Mouse (Mus musculus): ENCODE data around the gene Ddah1. TPM values are rescaled to one million over a fixed set of nuclear protein-coding genes. Genes with fewer than 3 reads are reported as not detected.

Gene Ddah1
- 23.7 and 28.0 TPM in 2 replicates for polyA plus RNA-seq (2014; fragmentation: Nextera tagmentation; extraction: Ambion mirVana)

- Histone ChIP-seq H3K9ac (replicated peaks; ENCODE audit: low read length) (peak within 1 kb of the TSS; percentile 80), H3K4me2 (ENCODE audit: low read depth, low read length) (peak within 1 kb of the TSS; percentile 100), H3K4me3 (ENCODE audit: low read depth, low read length) (peak within 1 kb of the TSS; percentile 58), H3K27me3 (ENCODE audit: control insufficient read depth, insufficient read depth, low read length) (peaks cover 2% of the 10 kb centered on the region; the same call in 1 of the 2 replicates), H3K4me1 (ENCODE audit: control insufficient read depth, insufficient read depth, low read length) (no peaks in the 10 kb centered on the region), H3K9me3 (replicated peaks; ENCODE audit: control insufficient read depth, low read length) (no peaks in the 10 kb centered on the region), H3K27ac (replicated peaks; ENCODE audit: low read depth, low read length) (no peak within 1 kb of the TSS), H3K36me3 (replicated peaks; ENCODE audit: control insufficient read depth, insufficient read depth, low read depth, low read length) (no peaks in the 10 kb centered on the region)
- ATAC-seq (replicated peaks; ENCODE audit: insufficient number of reproducible peaks, low FRiP score, low TSS enrichment, low read depth) (peak; percentile 83), DNase-seq (ENCODE audit: low spot score) (peak; percentile 75)
- WGBS, result 0% methylated on average over 90 of the region's 97 CpGs
These were observed at the start of gene Ddah1 for GRCm38 (mm10) chr3:145758561-145759378. TSS of gene Ddah1 (plus strand) at chr3:145758675.

GRCm38 (mm10) chr3:145715923-145716322 is 42.6 kb upstream of the Ddah1 start:
- DNase-seq (ENCODE audit: low spot score) (no peak), ATAC-seq (replicated peaks; ENCODE audit: insufficient number of reproducible peaks, low FRiP score, low TSS enrichment, low read depth) (no peak)
- Histone ChIP-seq H3K9me3 (replicated peaks; ENCODE audit: control insufficient read depth, low read length) (no peaks in the 10 kb centered on the region), H3K36me3 (replicated peaks; ENCODE audit: control insufficient read depth, insufficient read depth, low read depth, low read length) (no peaks in the 10 kb centered on the region), H3K4me3 (ENCODE audit: low read depth, low read length) (no peak overlapping the region), H3K4me1 (ENCODE audit: control insufficient read depth, insufficient read depth, low read length) (no peaks in the 10 kb centered on the region), H3K9ac (replicated peaks; ENCODE audit: low read length) (no peak overlapping the region), H3K27ac (replicated peaks; ENCODE audit: low read depth, low read length) (no peak overlapping the region), H3K27me3 (ENCODE audit: control insufficient read depth, insufficient read depth, low read length) (no peaks in the 10 kb centered on the region), H3K4me2 (ENCODE audit: low read depth, low read length) (no peak overlapping the region)
- 85% methylated on average over 7 of the region's 7 CpGs for WGBS

- Histone ChIP-seq H3K27ac (replicated peaks; ENCODE audit: low read depth, low read length) (no peak overlapping the region), H3K27me3 (ENCODE audit: control insufficient read depth, insufficient read depth, low read length) (no peaks in the 10 kb centered on the region), H3K4me1 (ENCODE audit: control insufficient read depth, insufficient read depth, low read length) (no peaks in the 10 kb centered on the region), H3K36me3 (replicated peaks; ENCODE audit: control insufficient read depth, insufficient read depth, low read depth, low read length) (no peaks in the 10 kb centered on the region), H3K4me3 (ENCODE audit: low read depth, low read length) (no peak overlapping the region), H3K4me2 (ENCODE audit: low read depth, low read length) (no peak overlapping the region), H3K9me3 (replicated peaks; ENCODE audit: control insufficient read depth, low read length) (no peaks in the 10 kb centered on the region), H3K9ac (replicated peaks; ENCODE audit: low read length) (no peak overlapping the region)
- DNase-seq (ENCODE audit: low spot score) (no peak), ATAC-seq (replicated peaks; ENCODE audit: insufficient number of reproducible peaks, low FRiP score, low TSS enrichment, low read depth) (no peak)
- WGBS, result 83% methylated on average over 4 of the region's 4 CpGs
These were observed 38.8 kb upstream of the Ddah1 start for GRCm38 (mm10) chr3:145719660-145720059.

GRCm38 (mm10) chr3:145725078-145725477 is 33.4 kb upstream of the Ddah1 start:
- Histone ChIP-seq H3K36me3 (replicated peaks; ENCODE audit: control insufficient read depth, insufficient read depth, low read depth, low read length) (no peaks in the 10 kb centered on the region), H3K4me3 (ENCODE audit: low read depth, low read length) (no peak overlapping the region), H3K4me1 (ENCODE audit: control insufficient read depth, insufficient read depth, low read length) (peaks cover 2% of the 10 kb centered on the region; the same call in 1 of the 2 replicates), H3K4me2 (ENCODE audit: low read depth, low read length) (no peak overlapping the region), H3K27ac (replicated peaks; ENCODE audit: low read depth, low read length) (no peak overlapping the region), H3K9me3 (replicated peaks; ENCODE audit: control insufficient read depth, low read length) (no peaks in the 10 kb centered on the region), H3K27me3 (ENCODE audit: control insufficient read depth, insufficient read depth, low read length) (no peaks in the 10 kb centered on the region), H3K9ac (replicated peaks; ENCODE audit: low read length) (no peak overlapping the region)
- WGBS, result 82% methylated on average over 8 of the region's 8 CpGs
- no peak for DNase-seq (ENCODE audit: low spot score)
- ATAC-seq (replicated peaks; ENCODE audit: insufficient number of reproducible peaks, low FRiP score, low TSS enrichment, low read depth), result no peak

GRCm38 (mm10) chr3:145728336-145728735 is 30.1 kb upstream of the Ddah1 start:
- H3K4me3 ChIP-seq (ENCODE audit: low read depth, low read length), result no peak overlapping the region
- no peaks in the 10 kb centered on the region for H3K27me3 ChIP-seq (ENCODE audit: control insufficient read depth, insufficient read depth, low read length)
- no peak overlapping the region for H3K27ac ChIP-seq (replicated peaks; ENCODE audit: low read depth, low read length)
- no peak overlapping the region for H3K9ac ChIP-seq (replicated peaks; ENCODE audit: low read length)
- H3K9me3 ChIP-seq (replicated peaks; ENCODE audit: control insufficient read depth, low read length), result no peaks in the 10 kb centered on the region
- peaks cover 2% of the 10 kb centered on the region; the same call in 1 of the 2 replicates for H3K4me1 ChIP-seq (ENCODE audit: control insufficient read depth, insufficient read depth, low read length)
- DNase-seq (ENCODE audit: low spot score), result no peak
- no peak for ATAC-seq (replicated peaks; ENCODE audit: insufficient number of reproducible peaks, low FRiP score, low TSS enrichment, low read depth)
- H3K36me3 ChIP-seq (replicated peaks; ENCODE audit: control insufficient read depth, insufficient read depth, low read depth, low read length), result no peaks in the 10 kb centered on the region
- WGBS, result 55% methylated on average over 8 of the region's 8 CpGs
- H3K4me2 ChIP-seq (ENCODE audit: low read depth, low read length), result no peak overlapping the region

- WGBS, result 55% methylated on average over 4 of the region's 4 CpGs
- no peak overlapping the region for H3K9ac ChIP-seq (replicated peaks; ENCODE audit: low read length)
- H3K4me2 ChIP-seq (ENCODE audit: low read depth, low read length), result no peak overlapping the region
- H3K27ac ChIP-seq (replicated peaks; ENCODE audit: low read depth, low read length), result no peak overlapping the region
- no peak for DNase-seq (ENCODE audit: low spot score)
- no peaks in the 10 kb centered on the region for H3K9me3 ChIP-seq (replicated peaks; ENCODE audit: control insufficient read depth, low read length)
- H3K4me1 ChIP-seq (ENCODE audit: control insufficient read depth, insufficient read depth, low read length), result peaks cover 2% of the 10 kb centered on the region; the same call in 1 of the 2 replicates
- no peak overlapping the region for H3K4me3 ChIP-seq (ENCODE audit: low read depth, low read length)
- no peaks in the 10 kb centered on the region for H3K27me3 ChIP-seq (ENCODE audit: control insufficient read depth, insufficient read depth, low read length)
- no peak for ATAC-seq (replicated peaks; ENCODE audit: insufficient number of reproducible peaks, low FRiP score, low TSS enrichment, low read depth)
- H3K36me3 ChIP-seq (replicated peaks; ENCODE audit: control insufficient read depth, insufficient read depth, low read depth, low read length), result no peaks in the 10 kb centered on the region
These were observed 28.9 kb upstream of the Ddah1 start for GRCm38 (mm10) chr3:145729531-145729930.

GRCm38 (mm10) chr3:145730092-145730491 is 28.4 kb upstream of the Ddah1 start:
- no peak overlapping the region for H3K4me3 ChIP-seq (ENCODE audit: low read depth, low read length)
- no peaks in the 10 kb centered on the region for H3K27me3 ChIP-seq (ENCODE audit: control insufficient read depth, insufficient read depth, low read length)
- H3K9ac ChIP-seq (replicated peaks; ENCODE audit: low read length), result no peak overlapping the region
- no peak overlapping the region for H3K27ac ChIP-seq (replicated peaks; ENCODE audit: low read depth, low read length)
- no peaks in the 10 kb centered on the region for H3K36me3 ChIP-seq (replicated peaks; ENCODE audit: control insufficient read depth, insufficient read depth, low read depth, low read length)
- H3K9me3 ChIP-seq (replicated peaks; ENCODE audit: control insufficient read depth, low read length), result no peaks in the 10 kb centered on the region
- no peak for DNase-seq (ENCODE audit: low spot score)
- H3K4me2 ChIP-seq (ENCODE audit: low read depth, low read length), result no peak overlapping the region
- WGBS, result 29% methylated on average over 3 of the region's 3 CpGs
- ATAC-seq (replicated peaks; ENCODE audit: insufficient number of reproducible peaks, low FRiP score, low TSS enrichment, low read depth), result no peak
- H3K4me1 ChIP-seq (ENCODE audit: control insufficient read depth, insufficient read depth, low read length), result peaks cover 2% of the 10 kb centered on the region; the same call in 1 of the 2 replicates

- 81% methylated on average over 8 of the region's 8 CpGs for WGBS
- no peaks in the 10 kb centered on the region for H3K9me3 ChIP-seq (replicated peaks; ENCODE audit: control insufficient read depth, low read length)
- no peaks in the 10 kb centered on the region for H3K27me3 ChIP-seq (ENCODE audit: control insufficient read depth, insufficient read depth, low read length)
- ATAC-seq (replicated peaks; ENCODE audit: insufficient number of reproducible peaks, low FRiP score, low TSS enrichment, low read depth) (no peak), DNase-seq (ENCODE audit: low spot score) (no peak)
- no peak overlapping the region for H3K4me3 ChIP-seq (ENCODE audit: low read depth, low read length)
- no peak overlapping the region for H3K9ac ChIP-seq (replicated peaks; ENCODE audit: low read length)
- no peaks in the 10 kb centered on the region for H3K36me3 ChIP-seq (replicated peaks; ENCODE audit: control insufficient read depth, insufficient read depth, low read depth, low read length)
- H3K4me2 ChIP-seq (ENCODE audit: low read depth, low read length), result no peak overlapping the region
- H3K27ac ChIP-seq (replicated peaks; ENCODE audit: low read depth, low read length), result no peak overlapping the region
- H3K4me1 ChIP-seq (ENCODE audit: control insufficient read depth, insufficient read depth, low read length), result peaks cover 2% of the 10 kb centered on the region; the same call in 1 of the 2 replicates
These were observed 23.6 kb upstream of the Ddah1 start for GRCm38 (mm10) chr3:145734857-145735256.
